14 mouse cellular contexts compared by ENCODE assay signal in the genomic region with DNA sequence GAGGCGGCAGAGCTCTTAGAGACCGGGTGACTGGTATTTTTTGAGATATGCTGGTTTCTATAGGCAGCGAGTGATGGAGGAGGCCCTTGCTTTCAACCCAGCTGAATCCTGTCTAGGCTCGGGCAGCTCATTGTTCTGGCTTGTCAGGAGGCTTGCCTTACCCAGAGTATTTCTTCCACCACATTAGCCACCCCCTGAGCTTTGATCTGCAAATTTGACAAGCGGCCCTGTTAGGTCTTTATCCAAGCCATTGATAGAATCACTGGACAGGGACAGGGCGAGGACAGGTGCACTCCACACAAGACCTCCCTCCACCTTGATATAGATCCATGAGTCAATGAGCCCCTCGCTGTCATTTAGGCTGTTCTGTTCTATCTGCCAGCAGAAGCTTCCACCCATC.
A peak's percentile ranks its signal among the peaks of the same experiment; 100 is the strongest.
DNase-seq lines count a peak whose midpoint lies in the region; ATAC-seq and TF ChIP-seq lines count a peak whose summit lies in the region.
"Had no signal": no experiment of that assay in that cellular context is flagged by ENCODE, and none has a peak within 500 bp of the region (broad histone marks: within the 10 kb centered on the region; RNA-seq: fewer than 3 reads in every experiment).

No protein-coding gene starts in this region.

- H3K27me3 ChIP-seq in forebrain, embryonic 10.5 days (ENCODE audit: poor library complexity, severe bottlenecking): no peaks in the 10 kb centered on the region
- H3K27me3 ChIP-seq in forebrain, embryonic 15.5 days: no peaks in the 10 kb centered on the region
- H3K27me3 ChIP-seq in hindbrain, embryonic 11.5 days (ENCODE audit: control insufficient read depth, insufficient read depth, low read length): no peaks in the 10 kb centered on the region
- H3K27me3 ChIP-seq in intestine, embryonic 16.5 days (replicated peaks; ENCODE audit: control insufficient read depth, insufficient read depth, low read length): no peaks in the 10 kb centered on the region
- H3K27me3 ChIP-seq in intestine, postnatal 0 days (replicated peaks; ENCODE audit: control insufficient read depth, insufficient read depth, low read length): no peaks in the 10 kb centered on the region
- H3K27me3 ChIP-seq: limb, embryonic 15.5 days; neural tube, embryonic 12.5 days had no signal

- no peaks in the 10 kb centered on the region for H3K9me3 ChIP-seq in forebrain, embryonic 10.5 days
- H3K9me3 ChIP-seq in forebrain, embryonic 15.5 days: no peaks in the 10 kb centered on the region
- H3K9me3 ChIP-seq in hindbrain, embryonic 11.5 days (ENCODE audit: control insufficient read depth, low read length): no peaks in the 10 kb centered on the region
- H3K9me3 ChIP-seq in intestine, embryonic 16.5 days (ENCODE audit: control insufficient read depth, low read length): no peaks in the 10 kb centered on the region
- no peaks in the 10 kb centered on the region for H3K9me3 ChIP-seq in intestine, postnatal 0 days (ENCODE audit: control insufficient read depth)
- H3K9me3 ChIP-seq: limb, embryonic 15.5 days; neural tube, embryonic 12.5 days had no signal

- H3K4me3 ChIP-seq in forebrain, embryonic 10.5 days: no peak overlapping the region
- H3K4me3 ChIP-seq in forebrain, embryonic 15.5 days: no peak overlapping the region
- H3K4me3 ChIP-seq in hindbrain, embryonic 11.5 days (ENCODE audit: low read depth, low read length): no peak overlapping the region
- H3K4me3 ChIP-seq in intestine, embryonic 16.5 days (ENCODE audit: low read length): no peak overlapping the region
- H3K4me3 ChIP-seq in intestine, postnatal 0 days (ENCODE audit: low read depth, low read length): no peak overlapping the region
- H3K4me3 ChIP-seq: limb, embryonic 15.5 days; neural tube, embryonic 12.5 days had no signal

- ATAC-seq in forebrain, embryonic 15.5 days (replicated peaks): no peak
- ATAC-seq in hindbrain, embryonic 11.5 days (ENCODE audit: low FRiP score): peak; percentile 45; the same call in 1 of the 2 replicates
- ATAC-seq in inflammation-experienced regulatory T-cells, adult 6 months: no peak
- no peak for ATAC-seq in intestine, embryonic 16.5 days
- no peak for ATAC-seq in intestine, postnatal 0 days

- DNase-seq in forebrain, embryonic 10.5 days (ENCODE audit: extremely low spot score, low spot score): no peak
- peak; percentile 51 for DNase-seq in brain, adult 2 months (ENCODE audit: low read depth, low spot score)
- DNase-seq in embryo, embryonic 10 days (ENCODE audit: low spot score): peak; percentile 29
- peak; percentile 45 for DNase-seq in hindbrain, embryonic 11.5 days (ENCODE audit: low spot score)
- DNase-seq: adrenal gland, adult 2 months; kidney, adult 8-10 months; kidney, postnatal 4 days; lung, adult 18-20 months had no signal

- H3K36me3 ChIP-seq in forebrain, embryonic 10.5 days (replicated peaks): no peaks in the 10 kb centered on the region
- no peaks in the 10 kb centered on the region for H3K36me3 ChIP-seq in forebrain, embryonic 15.5 days
- H3K36me3 ChIP-seq in hindbrain, embryonic 11.5 days (ENCODE audit: control insufficient read depth, insufficient read depth, low read length): no peaks in the 10 kb centered on the region
- H3K36me3 ChIP-seq in intestine, embryonic 16.5 days (ENCODE audit: control insufficient read depth, insufficient read depth, low read length): no peaks in the 10 kb centered on the region
- H3K36me3 ChIP-seq in intestine, postnatal 0 days (ENCODE audit: control insufficient read depth, insufficient read depth): no peaks in the 10 kb centered on the region
- H3K36me3 ChIP-seq: limb, embryonic 15.5 days; neural tube, embryonic 12.5 days had no signal

- H3K27ac ChIP-seq in forebrain, embryonic 10.5 days: peak overlapping the region; percentile 40
- no peak overlapping the region; the same call in 1 of the 2 replicates for H3K27ac ChIP-seq in forebrain, embryonic 15.5 days (replicated peaks)
- H3K27ac ChIP-seq in hindbrain, embryonic 11.5 days (ENCODE audit: low read depth, low read length): 0 out of 2 replicates have a peak overlapping the region, but pooled peaks have one; percentile 3
- no peak overlapping the region for H3K27ac ChIP-seq in intestine, embryonic 16.5 days (ENCODE audit: low read length)
- H3K27ac ChIP-seq in intestine, postnatal 0 days (ENCODE audit: low read depth, low read length): no peak overlapping the region
- H3K27ac ChIP-seq: limb, embryonic 15.5 days; neural tube, embryonic 12.5 days had no signal

- peaks cover 32% of the 10 kb centered on the region for H3K4me1 ChIP-seq in forebrain, embryonic 10.5 days
- peaks cover 25% of the 10 kb centered on the region for H3K4me1 ChIP-seq in forebrain, embryonic 15.5 days
- H3K4me1 ChIP-seq in hindbrain, embryonic 11.5 days (replicated peaks; ENCODE audit: control insufficient read depth, insufficient read depth, low read length): peaks cover 7% of the 10 kb centered on the region
- no peaks in the 10 kb centered on the region for H3K4me1 ChIP-seq in intestine, embryonic 16.5 days (ENCODE audit: control insufficient read depth, insufficient read depth, low read length)
- H3K4me1 ChIP-seq in intestine, postnatal 0 days (replicated peaks; ENCODE audit: control insufficient read depth, insufficient read depth, low read length): no peaks in the 10 kb centered on the region
- H3K4me1 ChIP-seq: limb, embryonic 15.5 days had no signal

- H3K4me2 ChIP-seq in forebrain, embryonic 15.5 days (replicated peaks): no peak overlapping the region
- H3K4me2 ChIP-seq in hindbrain, embryonic 11.5 days (replicated peaks; ENCODE audit: low read depth, low read length): no peak overlapping the region
- H3K4me2 ChIP-seq in intestine, embryonic 16.5 days (ENCODE audit: low read depth, low read length): no peak overlapping the region
- no peak overlapping the region for H3K4me2 ChIP-seq in intestine, postnatal 0 days (replicated peaks; ENCODE audit: low read depth)
- H3K4me2 ChIP-seq: limb, embryonic 15.5 days; neural tube, embryonic 12.5 days had no signal

- no peak for TF ChIP-seq CTCF in intestine, postnatal 0 days (IDR thresholded peaks at IDR 0.05; ENCODE audit: low read depth)

- WGBS in forebrain, embryonic 10.5 days: 42% methylated on average over 7 of the region's 7 CpGs
- 18% methylated on average over 7 of the region's 7 CpGs for WGBS in forebrain, embryonic 15.5 days
- WGBS in hindbrain, embryonic 11.5 days: 32% methylated on average over 7 of the region's 7 CpGs
- WGBS in intestine, embryonic 16.5 days: 77% methylated on average over 7 of the region's 7 CpGs
- 75% methylated on average over 7 of the region's 7 CpGs for WGBS in intestine, postnatal 0 days

- H3K9ac ChIP-seq in forebrain, embryonic 15.5 days (replicated peaks): no peak overlapping the region
- no peak overlapping the region for H3K9ac ChIP-seq in hindbrain, embryonic 11.5 days (ENCODE audit: low read depth, low read length)
- no peak overlapping the region for H3K9ac ChIP-seq in intestine, embryonic 16.5 days (ENCODE audit: low read depth, low read length)
- H3K9ac ChIP-seq in intestine, postnatal 0 days (ENCODE audit: low read depth, low read length): no peak overlapping the region
- H3K9ac ChIP-seq: limb, embryonic 15.5 days; neural tube, embryonic 12.5 days had no signal

Comparison
In these comparisons a context has a peak if more than half of its experiments do, and no peak if none do; other contexts are left out.
1. H3K27ac ChIP-seq: peak in forebrain, embryonic 10.5 days (single experiment) and hindbrain, embryonic 11.5 days (single experiment); none in forebrain, embryonic 15.5 days (single experiment), intestine, embryonic 16.5 days (single experiment) and intestine, postnatal 0 days (single experiment).